Mouse (Mus musculus) heart, embryonic 14.5 days (tissue): ENCODE results near the gene Olfr1393. TPM values are rescaled to one million over a fixed set of nuclear protein-coding genes. Genes with fewer than 3 reads are reported as not detected.

ENCODE experiments used
- ATAC-seq: fragments of 200-750 bp; cut with Nextera tagmentation; 2 replicates; pipeline ENCODE4 v1.8.0; 2017; ENCODE audit warnings: low read depth, moderate TSS enrichment; ENCODE audit not compliant: insufficient number of reproducible peaks, insufficient read depth, low FRiP score
- H3K27ac ChIP-seq, 2 experiments: fragments of 200-500 bp in 1 of 2; fragments of 300-500 bp in 1 of 2; sonication (generic) in 1 of 2; replicated peaks in 1 of 2; 2 replicates each; pipeline ENCODE4 v1.5.1; 2012 to 2014; ENCODE audit warnings: low read depth in 2 of 2, low read length in 2 of 2, control low read depth in 1 of 2, mild to moderate bottlenecking in 1 of 2, mixed read lengths in 1 of 2; ENCODE audit not compliant: control insufficient read depth in 1 of 2, insufficient read depth in 1 of 2
- H3K27me3 ChIP-seq: fragments of 300-500 bp; sonication (generic); 2 replicates; pipeline ENCODE4 v1.6.1; 2014; ENCODE audit warnings: mild to moderate bottlenecking, low read length, control low read depth; ENCODE audit not compliant: control insufficient read depth, insufficient read depth
- H3K36me3 ChIP-seq: fragments of 300-500 bp; sonication (generic); 2 replicates; pipeline ENCODE4 v1.6.1; 2014; ENCODE audit warnings: mild to moderate bottlenecking, control low read depth, low read length, mixed read lengths; ENCODE audit not compliant: control insufficient read depth, insufficient read depth
- H3K4me1 ChIP-seq, 2 experiments: fragments of 200-500 bp in 1 of 2; fragments of 300-500 bp in 1 of 2; sonication (generic) in 1 of 2; 2 replicates each; pipeline ENCODE4 v1.6.1; 2012 to 2014; ENCODE audit warnings: low read length in 2 of 2, control low read depth in 1 of 2, mixed read lengths in 1 of 2; ENCODE audit not compliant: control insufficient read depth in 2 of 2, insufficient read depth in 2 of 2
- H3K4me2 ChIP-seq: fragments of 300-500 bp; sonication (generic); 2 replicates; pipeline ENCODE4 v1.6.1; 2014; ENCODE audit warnings: mild to moderate bottlenecking, low read length
- H3K4me3 ChIP-seq, 2 experiments: fragments of 200-500 bp in 1 of 2; fragments of 300-500 bp in 1 of 2; sonication (generic) in 1 of 2; 2 replicates each; pipeline ENCODE4 v1.5.1; 2012 to 2014; ENCODE audit warnings: low read length in 2 of 2, mild to moderate bottlenecking in 2 of 2, control low read depth in 1 of 2, low read depth in 1 of 2, moderate library complexity in 1 of 2; ENCODE audit not compliant: control insufficient read depth in 1 of 2, insufficient read depth in 1 of 2
- H3K9ac ChIP-seq: fragments of 300-500 bp; sonication (generic); 2 replicates; pipeline ENCODE4 v1.6.1; 2014; ENCODE audit warnings: mild to moderate bottlenecking, low read length
- H3K9me3 ChIP-seq: fragments of 300-500 bp; sonication (generic); 2 replicates; pipeline ENCODE4 v1.6.1; 2016; ENCODE audit warnings: low read length, control low read depth; ENCODE audit not compliant: control insufficient read depth
- WGBS: fragments of 180-500 bp; shearing (Covaris S2); extraction: QIAGEN DNeasy Blood & Tissue Kit; methylation state at CpG from one replicate; pipeline ENCODE4 v1.1.7; 2014; 5-methylcytosine and 5-hydroxymethylcytosine counted together
- polyA plus RNA-seq: library from polyadenylated mRNA; unstranded; fragments of >200 nt; fragmentation: Nextera tagmentation; extraction: Ambion mirVana; gene quantifications from 2 replicates; pipeline ENCODE4 v1.2.1, GENCODE M21; 2014

Gene Olfr1393
- polyA plus RNA-seq, 1 experiment from 2014 or later: 0.35 TPM

DNA sequence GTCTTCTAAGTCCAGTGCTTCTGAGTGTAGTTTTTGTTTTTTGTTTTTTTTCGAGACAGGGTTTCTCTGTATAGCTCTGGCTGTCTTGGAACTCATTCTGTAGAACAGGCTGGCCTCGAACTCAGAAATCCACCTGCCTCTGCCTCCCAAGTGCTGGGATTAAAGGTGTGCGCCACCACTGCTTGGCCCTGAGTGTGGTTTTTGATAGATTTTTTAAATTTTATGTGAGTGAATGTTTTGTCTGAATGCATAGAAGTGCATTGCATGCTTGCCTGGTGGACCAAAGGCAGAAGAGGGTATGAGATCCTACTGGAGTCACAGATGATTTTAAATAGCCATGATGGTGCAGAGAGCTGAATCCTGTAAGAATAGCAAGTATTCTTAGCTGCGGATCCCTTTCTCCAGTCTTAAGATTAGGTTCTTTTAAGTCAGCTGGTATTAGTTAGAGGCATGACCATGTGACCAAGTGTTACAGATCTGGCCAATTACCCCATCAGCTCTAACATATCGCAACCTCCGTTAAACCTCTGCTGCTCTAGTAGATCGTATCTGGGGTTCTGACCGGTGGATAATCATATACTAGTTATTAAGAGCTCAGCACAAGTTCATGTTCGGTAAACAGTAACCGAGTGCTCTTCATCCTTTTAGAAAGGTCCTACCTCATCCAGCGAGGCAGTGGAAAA lies 35.0 kb upstream of the Olfr1393 start:
- peaks cover 8 to 18% of the 10 kb centered on the region in 2 experiments for H3K4me1 ChIP-seq
- no peak for ATAC-seq
- H3K27me3 ChIP-seq: no peaks in the 10 kb centered on the region
- 18% methylated on average over 11 of the region's 11 CpGs for WGBS
- peak overlapping the region; percentile 56 to 93 for H3K4me3 ChIP-seq
- no peaks in the 10 kb centered on the region for H3K9me3 ChIP-seq
- no peaks in the 10 kb centered on the region for H3K36me3 ChIP-seq
- H3K27ac ChIP-seq: peak overlapping the region; percentile 89 to 94
- peak overlapping the region; percentile 74 for H3K9ac ChIP-seq
- H3K4me2 ChIP-seq: peak overlapping the region; percentile 85

DNA sequence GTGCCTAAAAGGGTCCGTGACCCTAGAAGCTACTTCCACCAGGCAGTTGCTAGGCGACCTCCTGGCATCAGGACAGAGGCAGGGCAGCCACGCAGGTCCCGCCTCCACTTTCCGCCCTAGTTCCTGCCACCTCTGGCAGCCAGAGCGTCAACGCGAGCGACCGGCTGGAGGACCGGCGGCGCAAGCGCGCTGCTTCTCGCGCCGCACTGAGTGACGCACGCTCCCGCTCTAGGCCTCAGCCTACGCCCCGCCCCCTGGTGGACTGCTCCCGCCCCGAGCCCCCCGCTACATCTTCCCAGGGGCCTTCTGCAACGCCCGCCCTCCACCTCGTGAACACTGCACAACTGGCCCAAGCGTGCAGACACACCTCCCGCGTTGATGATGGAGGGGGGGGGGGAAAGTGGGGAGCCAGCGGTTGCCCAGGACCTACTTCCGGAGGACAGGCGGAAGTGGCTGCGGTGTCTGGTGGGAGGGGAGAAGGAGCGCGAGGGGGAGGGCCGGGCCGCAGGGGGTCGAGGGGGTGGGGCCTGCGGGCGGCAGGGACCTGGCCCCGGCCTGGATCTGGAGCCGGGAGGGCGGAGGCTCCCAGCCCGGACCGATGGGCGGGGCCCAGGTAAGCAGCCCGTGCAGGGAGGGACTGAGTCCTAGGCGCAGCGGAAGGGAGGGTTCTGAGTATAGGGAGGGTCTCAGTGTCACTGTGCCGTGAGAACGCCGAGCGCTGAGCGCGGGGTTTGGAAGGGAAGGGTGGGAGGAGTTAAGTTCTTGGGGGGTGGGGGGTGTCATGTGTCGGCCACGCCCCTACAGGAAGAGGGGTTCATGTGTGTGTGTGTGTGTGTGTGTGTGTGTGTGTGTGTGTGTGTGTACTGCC lies 34.1 kb upstream of the Olfr1393 start, which contains the start of gene Mgat1:
Gene Mgat1 (plus strand): TSS at position 465 of the 868 bp plus-strand sequence.
- H3K36me3 ChIP-seq: no peaks in the 10 kb centered on the region
- under 1% methylated on average over 57 of the region's 60 CpGs for WGBS
- H3K27ac ChIP-seq: peak within 1 kb of the TSS; percentile 94 to 97
- peak within 1 kb of the TSS; percentile 85 for H3K4me2 ChIP-seq
- no peaks in the 10 kb centered on the region for H3K9me3 ChIP-seq
- H3K9ac ChIP-seq: peak within 1 kb of the TSS; percentile 74
- peaks cover 11 to 25% of the 10 kb centered on the region in 2 experiments for H3K4me1 ChIP-seq
- peak; percentile 94 for ATAC-seq
- H3K4me3 ChIP-seq: peak within 1 kb of the TSS; percentile 56 to 93
- H3K27me3 ChIP-seq: no peaks in the 10 kb centered on the region

DNA sequence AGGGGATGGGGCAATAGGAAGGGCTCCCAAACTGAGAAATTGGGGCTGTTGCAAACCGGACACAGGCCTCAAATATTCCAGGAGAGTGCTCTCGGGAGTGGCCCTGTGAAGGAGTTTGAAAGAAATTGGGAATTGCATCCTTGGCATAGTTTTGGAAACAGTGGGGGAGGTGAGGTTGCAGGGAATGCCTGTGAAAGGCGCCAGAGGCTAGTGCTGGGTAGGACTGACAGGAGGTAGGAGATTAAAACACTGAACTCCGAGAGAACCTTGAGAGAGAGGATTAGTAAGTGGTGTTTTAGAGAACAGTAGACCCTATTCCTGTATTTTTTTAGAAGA lies 33.5 kb upstream of the Olfr1393 start:
- 2% methylated on average over 4 of the region's 4 CpGs for whole genome bisulfite sequencing
- Histone ChIP-seq H3K27ac (peak overlapping the region; percentile 94 to 97), H3K36me3 (no peaks in the 10 kb centered on the region), H3K9ac (peak overlapping the region; percentile 74), H3K27me3 (no peaks in the 10 kb centered on the region), H3K9me3 (no peaks in the 10 kb centered on the region), H3K4me2 (peak overlapping the region; percentile 85), H3K4me1 (peaks cover 11 to 31% of the 10 kb centered on the region in 2 experiments), H3K4me3 (peak overlapping the region; percentile 56 to 93)
- no peak for ATAC-seq

DNA sequence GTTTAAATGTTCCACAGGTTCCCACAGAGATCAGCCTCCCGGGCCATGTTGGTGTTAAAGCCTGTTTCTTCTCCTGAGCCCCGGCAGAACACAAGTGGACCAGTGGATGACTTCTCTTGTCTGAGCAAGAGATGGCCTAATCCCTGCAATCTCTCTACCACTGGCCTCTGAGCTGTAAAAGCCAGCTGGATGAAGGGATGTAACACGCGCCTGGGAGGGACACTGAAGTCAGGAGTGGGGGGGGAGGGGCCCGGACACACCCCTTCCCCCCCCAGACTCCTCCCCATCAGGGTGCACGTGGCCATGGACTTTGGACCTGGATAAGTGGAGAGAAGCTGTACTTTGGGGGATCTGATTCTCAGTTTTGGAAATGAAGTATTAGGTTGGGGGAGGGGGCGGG lies 32.9 kb upstream of the Olfr1393 start:
- Histone ChIP-seq H3K9ac (peak overlapping the region; percentile 74), H3K4me3 (peak overlapping the region; percentile 6 to 56; a peak in 3 of 4 replicates), H3K4me2 (peak overlapping the region; percentile 85), H3K4me1 (peaks cover 15 to 36% of the 10 kb centered on the region in 2 experiments), H3K9me3 (no peaks in the 10 kb centered on the region), H3K27ac (peak overlapping the region; percentile 47 to 94; a peak in 3 of 4 replicates), H3K36me3 (no peaks in the 10 kb centered on the region), H3K27me3 (no peaks in the 10 kb centered on the region)
- WGBS: 13% methylated on average over 7 of the region's 7 CpGs
- ATAC-seq: no peak

DNA sequence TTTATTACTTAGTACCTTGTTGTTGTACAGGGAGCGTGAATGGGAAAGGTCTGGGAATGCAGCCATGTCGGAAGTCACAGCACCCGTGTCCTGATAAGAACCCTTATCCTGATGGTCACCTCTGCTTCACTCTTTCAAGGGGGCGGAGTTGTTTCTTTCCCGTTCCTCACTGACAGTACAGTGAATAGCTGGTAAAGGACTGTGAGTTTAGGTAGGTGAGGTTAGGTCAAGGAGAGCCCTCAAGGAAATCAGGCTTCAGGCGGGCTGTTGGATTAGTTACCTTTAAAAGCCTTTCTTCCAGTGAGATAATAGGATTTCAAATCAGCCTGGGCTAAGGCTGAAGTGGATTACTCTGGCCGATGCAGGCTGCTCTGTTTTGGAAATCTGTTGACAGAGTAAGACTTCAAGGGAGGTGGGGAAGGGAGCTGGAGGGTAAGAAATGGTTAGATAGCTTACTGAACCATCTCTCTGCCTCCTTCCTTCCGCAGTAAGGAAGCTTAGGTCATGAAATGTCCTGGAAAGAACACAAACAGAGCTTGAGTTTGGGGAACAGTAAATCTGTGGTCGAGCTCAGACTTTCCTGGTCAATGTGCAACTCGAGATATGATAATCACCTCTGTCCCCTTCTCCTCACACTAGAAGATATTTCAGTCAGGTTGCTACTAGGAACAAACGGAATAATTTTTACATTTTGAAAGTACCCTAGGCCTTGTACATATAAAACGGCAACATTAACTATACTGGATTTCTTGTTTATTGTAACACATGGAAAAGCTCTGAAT lies 32.3 kb upstream of the Olfr1393 start:
- Histone ChIP-seq H3K27ac (peak overlapping the region; percentile 46 to 94; a peak in 3 of 4 replicates), H3K27me3 (no peaks in the 10 kb centered on the region), H3K36me3 (no peaks in the 10 kb centered on the region), H3K4me1 (peaks cover 15 to 36% of the 10 kb centered on the region in 2 experiments), H3K9ac (peak overlapping the region; percentile 74), H3K4me3 (peak overlapping the region; percentile 6 to 56; a peak in 3 of 4 replicates), H3K9me3 (no peaks in the 10 kb centered on the region), H3K4me2 (peak overlapping the region; percentile 85)
- 22% methylated on average over 12 of the region's 12 CpGs for WGBS
- ATAC-seq: no peak

DNA sequence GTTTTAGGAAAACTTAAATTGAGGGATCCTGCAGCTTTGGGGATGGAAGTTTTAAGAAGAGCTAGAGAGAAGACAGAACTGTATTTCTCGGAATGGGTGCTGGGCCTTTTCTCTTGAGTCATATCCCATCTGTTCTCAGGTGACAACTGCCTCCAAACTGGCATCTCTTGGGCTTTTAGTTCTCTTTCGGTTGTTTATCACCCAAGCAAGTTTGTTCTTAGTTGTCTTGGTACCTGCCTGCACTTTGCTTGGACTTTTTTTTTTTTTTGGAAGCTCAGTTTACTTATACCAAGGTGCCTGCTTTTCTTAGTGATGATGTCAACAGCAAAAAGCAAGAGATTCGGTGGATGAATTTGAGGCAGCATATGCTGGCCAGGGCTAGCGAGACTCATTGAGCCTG lies 31.6 kb upstream of the Olfr1393 start:
- H3K27ac ChIP-seq: no peak overlapping the region
- 82% methylated on average over 4 of the region's 4 CpGs for WGBS

DNA sequence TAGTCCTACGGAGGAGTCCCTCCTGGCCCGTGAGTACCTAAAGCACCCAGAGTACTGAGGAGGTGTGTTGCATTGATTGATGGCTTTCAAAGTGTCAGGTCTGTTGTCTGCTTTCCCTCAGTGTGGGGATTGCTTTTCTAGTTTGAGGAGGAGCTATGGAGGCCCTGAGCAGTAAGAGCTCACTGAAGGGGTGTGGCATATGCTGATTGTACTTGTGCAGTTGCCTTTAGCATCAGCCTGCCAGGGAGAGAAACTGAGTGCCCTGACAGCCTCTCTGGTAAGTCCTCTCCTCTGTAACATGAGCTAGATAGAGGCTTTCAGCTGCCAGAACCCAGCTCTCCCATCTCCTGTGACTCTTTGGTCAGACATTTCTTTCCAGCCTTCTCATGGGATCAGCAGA lies 30.8 kb upstream of the Olfr1393 start:
- Histone ChIP-seq H3K9me3 (no peaks in the 10 kb centered on the region), H3K27ac (no peak overlapping the region), H3K9ac (no peak overlapping the region), H3K27me3 (no peaks in the 10 kb centered on the region), H3K4me3 (no peak overlapping the region), H3K4me2 (no peak overlapping the region), H3K4me1 (peaks cover 23 to 50% of the 10 kb centered on the region in 2 experiments), H3K36me3 (0 out of 2 replicates have a peak, but pooled peaks cover 4% of the 10 kb centered on the region)
- 42% methylated on average over 2 of the region's 2 CpGs for WGBS
- ATAC-seq: no peak

More for the DNA sequence above, 31.6 kb upstream of the Olfr1393 start:
- Histone ChIP-seq H3K4me1 (peaks cover 20 to 42% of the 10 kb centered on the region in 2 experiments), H3K4me3 (no peak overlapping the region), H3K4me2 (peak overlapping the region; percentile 85; the same call in 1 of the 2 replicates), H3K36me3 (no peaks in the 10 kb centered on the region), H3K9me3 (no peaks in the 10 kb centered on the region), H3K27me3 (no peaks in the 10 kb centered on the region), H3K9ac (no peak overlapping the region)
- no peak for ATAC-seq
